In genomic region chr5:34572568-34572967, GRCm38 (mm10) we compare ENCODE assay signal across 8 mouse cellular contexts. TPM values are rescaled to one million over a fixed set of nuclear protein-coding genes. Genes with fewer than 3 reads are reported as not detected.
A peak's percentile ranks its signal among the peaks of the same experiment; 100 is the strongest.
DNase-seq lines count a peak whose midpoint lies in the region; ATAC-seq and TF ChIP-seq lines count a peak whose summit lies in the region.
"Not testable (repeated sequence)": the region's sequence is repeated elsewhere in the genome, so short reads cannot be mapped to it uniquely, and the experiment has no call there.

No protein-coding gene starts in this region.

- peak overlapping the region; percentile 56; the same call in 1 of the 2 replicates for H3K27ac ChIP-seq in cerebellum, adult 2 months (ENCODE audit: insufficient read depth, low read length)
- H3K27ac ChIP-seq in forebrain, embryonic 11.5 days (ENCODE audit: low read depth, low read length), result peak overlapping the region; percentile 87; the same call in 1 of the 2 replicates
- peak overlapping the region; percentile 90 to 100 for H3K27ac ChIP-seq in heart, embryonic 14.5 days (replicated peaks in 1 of 2; ENCODE audit: control insufficient read depth in 1 of 2, insufficient read depth in 1 of 2, low read depth in 2 of 2, low read length in 2 of 2)
- H3K27ac ChIP-seq in intestine, embryonic 14.5 days (ENCODE audit: low read depth), result peak overlapping the region; percentile 86
- peak overlapping the region; percentile 64; the same call in 1 of the 2 replicates for H3K27ac ChIP-seq in limb, embryonic 12.5 days
- peak overlapping the region; percentile 87 for H3K27ac ChIP-seq in lung, embryonic 15.5 days
- peak overlapping the region; percentile 97 for H3K27ac ChIP-seq in midbrain, postnatal 0 days (ENCODE audit: low read depth, low read length)
- H3K27ac ChIP-seq in stomach, postnatal 0 days (replicated peaks), result peak overlapping the region; percentile 91

- 49% methylated on average over 4 of the region's 4 CpGs for WGBS in cerebellum, adult 2 months
- 50% methylated on average over 4 of the region's 4 CpGs for WGBS in forebrain, embryonic 11.5 days
- 47% methylated on average over 4 of the region's 4 CpGs for WGBS in heart, embryonic 14.5 days
- 45% methylated on average over 3 of the region's 4 CpGs for WGBS in intestine, embryonic 14.5 days
- 47% methylated on average over 4 of the region's 4 CpGs for WGBS in limb, embryonic 12.5 days
- WGBS in lung, embryonic 15.5 days, result 48% methylated on average over 4 of the region's 4 CpGs
- 65% methylated on average over 4 of the region's 4 CpGs for WGBS in midbrain, postnatal 0 days
- 44% methylated on average over 3 of the region's 4 CpGs for WGBS in stomach, postnatal 0 days

- not testable (repeated sequence) for H3K4me1 ChIP-seq in cerebellum, adult 2 months (ENCODE audit: control insufficient read depth, insufficient read depth, low read length); forebrain, embryonic 11.5 days (replicated peaks; ENCODE audit: control insufficient read depth, insufficient read depth, low read length); stomach, postnatal 0 days (replicated peaks; ENCODE audit: control insufficient read depth, insufficient read depth)
- peaks cover 8 to 22% of the 10 kb centered on the region in 2 experiments for H3K4me1 ChIP-seq in heart, embryonic 14.5 days (ENCODE audit: control insufficient read depth in 2 of 2, insufficient read depth in 2 of 2, low read length in 2 of 2)
- H3K4me1 ChIP-seq in intestine, embryonic 14.5 days (replicated peaks; ENCODE audit: control insufficient read depth, insufficient read depth, low read length), result peaks cover 11% of the 10 kb centered on the region
- H3K4me1 ChIP-seq in limb, embryonic 12.5 days (replicated peaks), result peaks cover 15% of the 10 kb centered on the region
- peaks cover 13% of the 10 kb centered on the region for H3K4me1 ChIP-seq in lung, embryonic 15.5 days
- peaks cover 10% of the 10 kb centered on the region for H3K4me1 ChIP-seq in midbrain, postnatal 0 days (ENCODE audit: insufficient read depth, low read length)

- not testable (repeated sequence) for TF ChIP-seq CTCF in cerebellum, adult 2 months (IDR thresholded peaks at IDR 0.05; ENCODE audit: borderline replicate concordance, insufficient read depth, low read depth, low read length); midbrain, postnatal 0 days (IDR thresholded peaks at IDR 0.05); stomach, postnatal 0 days (IDR thresholded peaks at IDR 0.05; ENCODE audit: low read depth)

- not testable (repeated sequence) for TF ChIP-seq EP300 in stomach, postnatal 0 days (optimal IDR thresholded peaks at IDR 0.05)

- not testable (repeated sequence) for H3K4me3 ChIP-seq in cerebellum, adult 2 months (replicated peaks; ENCODE audit: insufficient read depth, low read depth, low read length); stomach, postnatal 0 days (ENCODE audit: low read depth, low read length)
- H3K4me3 ChIP-seq in forebrain, embryonic 11.5 days (ENCODE audit: low read depth, low read length), result peak overlapping the region; percentile 93
- H3K4me3 ChIP-seq in heart, embryonic 14.5 days (ENCODE audit: control insufficient read depth in 1 of 2, insufficient read depth in 1 of 2, low read depth in 1 of 2, low read length in 2 of 2), result peak overlapping the region; percentile 94 to 99
- peak overlapping the region; percentile 92 for H3K4me3 ChIP-seq in intestine, embryonic 14.5 days (ENCODE audit: low read depth, low read length)
- H3K4me3 ChIP-seq in limb, embryonic 12.5 days (replicated peaks), result peak overlapping the region; percentile 92
- H3K4me3 ChIP-seq in lung, embryonic 15.5 days, result peak overlapping the region; percentile 88
- peak overlapping the region; percentile 85; the same call in 1 of the 2 replicates for H3K4me3 ChIP-seq in midbrain, postnatal 0 days (ENCODE audit: low read depth, low read length)

- ATAC-seq in forebrain, embryonic 11.5 days (replicated peaks; ENCODE audit: low FRiP score); heart, embryonic 14.5 days (ENCODE audit: insufficient number of reproducible peaks, insufficient read depth, low FRiP score, low read depth); intestine, embryonic 14.5 days (replicated peaks; ENCODE audit: low FRiP score, low TSS enrichment, low read depth); limb, embryonic 12.5 days (ENCODE audit: insufficient number of reproducible peaks, insufficient read depth, low FRiP score, low TSS enrichment, low read depth); lung, embryonic 15.5 days (ENCODE audit: borderline replicate concordance, extremely low read depth, low FRiP score, low TSS enrichment); midbrain, postnatal 0 days (ENCODE audit: low FRiP score); stomach, postnatal 0 days (ENCODE audit: low FRiP score, low TSS enrichment): not testable (repeated sequence)

- H3K9me3 ChIP-seq in forebrain, embryonic 11.5 days (ENCODE audit: control insufficient read depth, low read length); heart, embryonic 14.5 days (ENCODE audit: control insufficient read depth, low read length); intestine, embryonic 14.5 days (ENCODE audit: control insufficient read depth, low read length); limb, embryonic 12.5 days; lung, embryonic 15.5 days; midbrain, postnatal 0 days (ENCODE audit: low read length); stomach, postnatal 0 days (ENCODE audit: control insufficient read depth, low read length): not testable (repeated sequence)

- H3K27me3 ChIP-seq in cerebellum, adult 2 months (ENCODE audit: control insufficient read depth, insufficient read depth, low read length); forebrain, embryonic 11.5 days (ENCODE audit: control insufficient read depth, insufficient read depth, low read length); heart, embryonic 14.5 days (ENCODE audit: control insufficient read depth, insufficient read depth, low read length); intestine, embryonic 14.5 days (replicated peaks; ENCODE audit: control insufficient read depth, insufficient read depth, low read length); limb, embryonic 12.5 days; lung, embryonic 15.5 days; midbrain, postnatal 0 days (ENCODE audit: insufficient read depth, low read length); stomach, postnatal 0 days (ENCODE audit: control insufficient read depth, insufficient read depth, low read length): not testable (repeated sequence)

- H3K4me2 ChIP-seq in forebrain, embryonic 11.5 days (ENCODE audit: low read depth, low read length, severe bottlenecking), result peak overlapping the region; percentile 62
- peak overlapping the region; percentile 65 for H3K4me2 ChIP-seq in heart, embryonic 14.5 days (ENCODE audit: low read length)
- H3K4me2 ChIP-seq in intestine, embryonic 14.5 days (ENCODE audit: low read length), result peak overlapping the region; percentile 63
- H3K4me2 ChIP-seq in limb, embryonic 12.5 days, result peak overlapping the region; percentile 69; the same call in 1 of the 2 replicates
- peak overlapping the region; percentile 65 for H3K4me2 ChIP-seq in lung, embryonic 15.5 days
- H3K4me2 ChIP-seq in midbrain, postnatal 0 days (ENCODE audit: low read depth, low read length, poor library complexity, severe bottlenecking), result peak overlapping the region; percentile 55
- H3K4me2 ChIP-seq in stomach, postnatal 0 days (replicated peaks; ENCODE audit: low read depth), result peak overlapping the region; percentile 58; the same call in 1 of the 2 replicates

- DNase-seq in cerebellum, adult 2 months; forebrain, embryonic 11.5 days (ENCODE audit: low spot score); intestine, embryonic 14.5 days (ENCODE audit: low spot score); midbrain, postnatal 0 days (ENCODE audit: low spot score); stomach, postnatal 0 days (ENCODE audit: low spot score): not testable (repeated sequence)

- H3K9ac ChIP-seq in forebrain, embryonic 11.5 days (ENCODE audit: low read length), result peak overlapping the region; percentile 96
- H3K9ac ChIP-seq in heart, embryonic 14.5 days (ENCODE audit: low read length), result peak overlapping the region; percentile 85
- H3K9ac ChIP-seq in intestine, embryonic 14.5 days (ENCODE audit: low read length), result peak overlapping the region; percentile 96; the same call in 1 of the 2 replicates
- H3K9ac ChIP-seq in limb, embryonic 12.5 days (replicated peaks), result peak overlapping the region; percentile 98; the same call in 1 of the 2 replicates
- H3K9ac ChIP-seq in lung, embryonic 15.5 days, result not testable (repeated sequence)
- H3K9ac ChIP-seq in midbrain, postnatal 0 days (replicated peaks; ENCODE audit: low read length, poor library complexity, severe bottlenecking), result peak overlapping the region; percentile 99; the same call in 1 of the 2 replicates
- H3K9ac ChIP-seq in stomach, postnatal 0 days (ENCODE audit: low read length), result peak overlapping the region; percentile 77; the same call in 1 of the 2 replicates

- H3K36me3 ChIP-seq in forebrain, embryonic 11.5 days (ENCODE audit: control insufficient read depth, insufficient read depth, low read length); heart, embryonic 14.5 days (ENCODE audit: control insufficient read depth, insufficient read depth, low read length); intestine, embryonic 14.5 days (ENCODE audit: control insufficient read depth, insufficient read depth, low read length); limb, embryonic 12.5 days; lung, embryonic 15.5 days; midbrain, postnatal 0 days (ENCODE audit: insufficient read depth, low read length); stomach, postnatal 0 days (ENCODE audit: control insufficient read depth, insufficient read depth, low read length): not testable (repeated sequence)

- not testable (repeated sequence) for TF ChIP-seq POLR2A in cerebellum, adult 2 months (IDR thresholded peaks at IDR 0.05; ENCODE audit: borderline replicate concordance, insufficient read depth, low read length)

RNA-seq across cellular contexts. Expression of gene Add1, which starts 0.9 kb away (rescaled TPM):
- 303 and 315 TPM in 2 replicates for polyA plus RNA-seq in cerebellum, adult 2 months (2012; rRNA removed)
- 202 and 238 TPM in 2 replicates for polyA plus RNA-seq in forebrain, embryonic 11.5 days (2014; fragmentation: Nextera tagmentation; extraction: Ambion mirVana)
- 151 and 164 TPM in 2 replicates for polyA plus RNA-seq in heart, embryonic 14.5 days (2014; fragmentation: Nextera tagmentation; extraction: Ambion mirVana)
- polyA plus RNA-seq in intestine, embryonic 14.5 days (2014; fragmentation: Nextera tagmentation; extraction: Ambion mirVana), result 183 and 184 TPM in 2 replicates
- polyA plus RNA-seq in limb, embryonic 12.5 days (2016; fragmentation: Nextera tagmentation; extraction: Ambion mirVana), result 173 and 189 TPM in 2 replicates
- polyA plus RNA-seq in lung, embryonic 15.5 days (2015; fragmentation: Nextera tagmentation; extraction: Ambion mirVana), result 204 and 206 TPM in 2 replicates
- total RNA-seq in midbrain, postnatal 0 days (2014; rRNA removed), result 284 and 301 TPM in 2 replicates
- polyA plus RNA-seq in midbrain, postnatal 0 days (2015; fragmentation: Nextera tagmentation; extraction: Ambion mirVana), result 161 and 166 TPM in 2 replicates
- polyA plus RNA-seq in stomach, postnatal 0 days (2015; fragmentation: Nextera tagmentation; extraction: Ambion mirVana), result 68.6 and 69.3 TPM in 2 replicates

RNA-seq across cellular contexts. Expression of gene Sh3bp2, which starts 46.9 kb away (rescaled TPM):
- polyA plus RNA-seq in cerebellum, adult 2 months (2012; rRNA removed), result 3.2 and 3.6 TPM in 2 replicates
- polyA plus RNA-seq in forebrain, embryonic 11.5 days (2014; fragmentation: Nextera tagmentation; extraction: Ambion mirVana), result 10.4 and 10.7 TPM in 2 replicates
- 3.5 and 6.8 TPM in 2 replicates for polyA plus RNA-seq in heart, embryonic 14.5 days (2014; fragmentation: Nextera tagmentation; extraction: Ambion mirVana)
- 5.7 and 7.7 TPM in 2 replicates for polyA plus RNA-seq in intestine, embryonic 14.5 days (2014; fragmentation: Nextera tagmentation; extraction: Ambion mirVana)
- 9.7 and 12.0 TPM in 2 replicates for polyA plus RNA-seq in limb, embryonic 12.5 days (2016; fragmentation: Nextera tagmentation; extraction: Ambion mirVana)
- 6.9 and 8.1 TPM in 2 replicates for polyA plus RNA-seq in lung, embryonic 15.5 days (2015; fragmentation: Nextera tagmentation; extraction: Ambion mirVana)
- total RNA-seq in midbrain, postnatal 0 days (2014; rRNA removed), result 35.5 and 44.1 TPM in 2 replicates
- polyA plus RNA-seq in midbrain, postnatal 0 days (2015; fragmentation: Nextera tagmentation; extraction: Ambion mirVana), result 17.6 and 20.3 TPM in 2 replicates
- polyA plus RNA-seq in stomach, postnatal 0 days (2015; fragmentation: Nextera tagmentation; extraction: Ambion mirVana), result 4.2 and 4.9 TPM in 2 replicates

RNA-seq across cellular contexts. Expression of gene Tnip2, which starts 58.8 kb away (rescaled TPM):
- polyA plus RNA-seq in cerebellum, adult 2 months (2012; rRNA removed), result 9.6 and 10.0 TPM in 2 replicates
- 5.3 and 5.6 TPM in 2 replicates for polyA plus RNA-seq in forebrain, embryonic 11.5 days (2014; fragmentation: Nextera tagmentation; extraction: Ambion mirVana)
- polyA plus RNA-seq in heart, embryonic 14.5 days (2014; fragmentation: Nextera tagmentation; extraction: Ambion mirVana), result 17.0 and 19.9 TPM in 2 replicates
- 12.9 and 19.4 TPM in 2 replicates for polyA plus RNA-seq in intestine, embryonic 14.5 days (2014; fragmentation: Nextera tagmentation; extraction: Ambion mirVana)
- polyA plus RNA-seq in limb, embryonic 12.5 days (2016; fragmentation: Nextera tagmentation; extraction: Ambion mirVana), result 9.6 and 10.8 TPM in 2 replicates
- 18.2 and 21.5 TPM in 2 replicates for polyA plus RNA-seq in lung, embryonic 15.5 days (2015; fragmentation: Nextera tagmentation; extraction: Ambion mirVana)
- total RNA-seq in midbrain, postnatal 0 days (2014; rRNA removed), result 10.3 and 12.8 TPM in 2 replicates
- polyA plus RNA-seq in midbrain, postnatal 0 days (2015; fragmentation: Nextera tagmentation; extraction: Ambion mirVana), result 12.6 and 13.6 TPM in 2 replicates
- polyA plus RNA-seq in stomach, postnatal 0 days (2015; fragmentation: Nextera tagmentation; extraction: Ambion mirVana), result 16.2 and 17.7 TPM in 2 replicates
